Mouse (Mus musculus): ENCODE data around the gene Dgka. TPM values are rescaled to one million over a fixed set of nuclear protein-coding genes. Genes with fewer than 3 reads are reported as not detected.

Dgka gene
- polyA plus RNA-seq (2015; fragmentation: Nextera tagmentation; extraction: Ambion mirVana) = 5.6 and 7.5 TPM in 2 replicates

DNA sequence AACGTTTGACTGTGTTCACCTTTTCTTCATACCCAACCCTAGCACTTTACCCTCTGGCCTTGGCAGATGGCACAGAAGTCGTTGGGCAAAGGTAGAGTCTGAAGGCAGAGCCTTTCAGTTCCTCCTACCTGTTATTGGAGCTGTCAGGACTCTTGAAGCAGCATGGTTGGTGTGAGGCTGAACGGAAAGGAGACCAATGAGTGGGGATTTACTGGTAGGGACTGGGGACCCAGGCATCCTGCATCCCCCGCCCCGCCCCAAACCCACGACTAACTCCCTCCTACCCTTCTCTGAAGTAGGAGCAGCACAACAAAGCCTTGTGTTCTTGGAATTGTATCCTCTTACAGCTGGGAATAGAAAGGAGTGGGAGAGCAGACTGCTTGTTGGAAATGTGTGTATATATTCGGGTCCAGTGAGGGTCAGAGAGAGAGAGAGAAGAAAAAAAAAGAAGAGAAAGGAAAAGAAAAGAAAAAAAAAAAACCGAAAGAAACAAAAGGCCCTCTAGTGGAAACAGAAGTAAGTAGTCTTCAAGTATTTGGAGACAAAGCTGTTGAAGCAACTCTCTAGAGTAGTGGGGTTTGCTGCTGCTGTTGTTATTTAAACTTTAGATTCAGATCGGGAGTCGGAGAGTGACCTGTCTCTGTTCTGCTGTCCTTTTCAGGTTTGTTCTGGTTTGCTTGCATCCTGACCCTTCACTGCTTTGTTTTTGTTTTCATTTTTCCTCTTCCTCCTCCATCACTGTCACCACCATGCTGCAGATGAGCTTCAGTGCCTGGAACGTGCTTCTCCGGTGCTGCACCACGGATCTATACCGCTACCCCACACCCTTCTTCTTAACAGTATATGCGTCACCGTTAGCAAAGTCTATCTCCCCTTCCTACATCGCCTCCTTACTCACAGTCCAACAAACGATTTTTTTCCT, at the start of gene Dgka:
Gene Dgka (minus strand): TSS at position 176 of the 922 bp plus-strand sequence.

DNA sequence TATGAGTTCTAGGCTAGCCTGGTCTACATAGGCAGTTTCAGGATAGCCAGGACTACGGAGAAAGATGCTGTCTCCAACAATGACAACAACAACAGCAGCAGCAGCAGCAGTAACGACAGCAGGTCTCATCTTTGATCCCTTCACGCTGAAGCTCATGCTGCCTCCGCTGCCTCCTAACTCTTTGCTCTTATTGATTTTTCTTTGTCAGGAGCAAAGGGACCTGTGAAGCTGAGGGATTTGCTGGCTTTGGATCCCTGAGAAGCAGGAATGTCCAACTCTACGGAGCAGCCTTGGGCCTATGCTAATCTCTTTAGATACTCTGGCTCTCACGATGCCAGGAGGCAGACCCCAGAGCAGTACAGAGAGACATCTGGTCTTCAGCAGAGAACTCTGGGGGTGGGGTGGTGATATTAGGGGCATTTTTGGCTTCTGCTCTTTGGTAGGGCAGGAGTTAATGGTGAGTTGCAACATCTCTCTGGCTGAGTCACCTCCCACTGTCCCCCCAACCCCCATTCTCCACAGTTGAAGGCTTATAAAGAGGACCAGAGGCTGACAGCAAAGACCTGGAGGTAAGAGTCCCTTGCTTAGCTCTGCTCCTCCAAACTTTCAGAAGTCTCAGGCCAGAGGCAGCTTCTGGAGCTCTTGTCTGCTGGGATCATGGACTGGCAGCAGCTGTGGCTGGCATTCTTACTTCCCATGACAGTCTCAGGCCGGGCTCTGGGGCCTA, 45.9 kb upstream of the Dgka start, which contains the start of gene Mmp19:
Gene Mmp19 (plus strand): TSS at position 513 of the 727 bp plus-strand sequence.

DNA sequence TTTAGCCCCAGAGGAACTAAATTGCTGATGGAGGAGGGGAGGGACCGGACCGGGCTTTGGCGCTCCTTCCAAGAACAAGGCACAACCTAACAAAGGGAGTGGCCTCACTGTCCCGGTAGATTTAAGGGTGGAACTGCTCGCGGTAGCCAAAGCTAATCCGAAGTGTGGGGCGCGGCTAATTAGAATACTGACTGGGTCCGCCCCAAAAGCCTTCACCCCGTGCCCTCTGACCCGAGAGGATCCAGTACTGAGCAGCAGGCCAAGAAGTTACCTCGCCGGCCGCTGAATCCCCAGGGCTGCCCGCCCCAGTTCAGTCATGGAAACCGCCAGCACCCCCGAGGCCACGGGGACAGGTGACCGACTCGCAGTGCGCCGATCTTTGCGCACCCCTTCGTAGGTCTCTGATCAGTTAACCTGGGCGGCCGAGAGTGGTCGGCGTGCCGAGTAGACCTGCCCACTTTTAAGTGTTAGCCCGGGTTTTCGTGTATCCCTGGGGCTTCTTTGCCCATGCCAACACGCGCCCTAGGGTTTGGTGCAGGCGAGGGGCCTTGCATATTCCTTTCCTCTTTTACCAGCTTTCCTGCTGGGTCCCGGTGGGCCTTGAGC, 3.1 kb upstream of the Dgka start, which contains the start of gene Pym1:
Gene Pym1 (plus strand): TSS at position 244 of the 606 bp plus-strand sequence.

DNA sequence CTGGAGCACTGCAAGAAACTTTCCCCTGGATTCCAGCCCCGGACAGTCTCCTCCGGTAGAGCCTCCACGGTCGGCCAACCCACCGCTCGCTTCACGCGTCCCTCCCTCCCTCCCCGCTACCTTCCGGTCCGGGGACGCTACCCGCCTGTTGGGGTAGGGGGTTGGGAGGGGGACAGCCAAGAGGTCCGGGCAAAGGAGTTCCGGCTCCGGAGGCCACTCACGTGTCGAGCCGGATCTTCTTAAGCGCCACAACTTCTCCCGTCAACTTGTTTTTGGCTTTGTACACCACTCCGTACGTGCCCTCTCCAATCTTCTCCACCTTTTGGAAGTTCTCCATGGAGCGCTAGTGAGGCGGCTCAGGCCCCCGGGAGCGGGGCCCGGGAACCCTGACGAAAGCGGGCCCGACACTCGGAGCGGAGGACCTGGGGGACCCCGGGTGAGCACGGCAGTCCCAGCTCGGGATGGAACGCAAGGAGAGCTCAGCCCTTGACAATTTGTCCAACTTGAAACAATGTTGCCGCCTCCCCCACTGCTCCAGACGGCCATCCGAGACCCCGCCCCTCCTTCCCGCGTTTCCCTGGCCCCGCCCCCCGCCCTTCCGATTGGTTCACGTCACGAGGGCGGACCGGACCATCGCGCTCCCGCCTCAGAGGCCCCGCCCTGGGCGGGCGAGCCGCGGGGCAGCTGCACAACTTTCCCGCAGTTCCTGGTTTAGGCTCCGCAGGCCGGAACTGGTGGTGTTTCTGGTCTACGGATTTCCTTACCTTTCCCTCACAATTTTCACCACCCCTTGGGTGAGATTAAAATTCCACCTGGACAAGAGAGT, 40.0 kb downstream of the Dgka start, which contains the start of gene Cdk2:
Gene Cdk2 (minus strand): TSS at position 541 of the 826 bp plus-strand sequence.

DNA sequence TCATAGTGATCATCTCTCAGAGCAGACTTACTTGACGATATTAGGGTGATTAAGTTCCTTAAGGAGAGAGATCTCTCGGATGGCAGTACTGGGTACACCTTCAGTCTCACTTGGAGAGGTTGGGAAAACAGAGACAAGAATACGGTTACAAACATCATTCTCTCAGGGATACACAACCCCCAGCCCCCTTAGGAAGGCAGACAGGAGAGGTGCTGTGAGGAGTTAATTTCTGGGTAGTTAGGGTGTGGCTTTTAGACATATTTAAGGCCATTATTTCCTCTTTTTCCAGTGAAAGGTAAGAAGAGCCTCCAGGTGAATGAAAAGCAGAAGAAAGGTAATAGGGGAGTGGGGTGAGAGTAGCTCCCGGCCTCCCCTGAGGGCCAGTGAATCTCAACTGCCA, 40.8 kb downstream of the Dgka start, which contains the start of gene Pmel:
Gene Pmel (plus strand): TSS at position 301 of the 400 bp plus-strand sequence.

DNA sequence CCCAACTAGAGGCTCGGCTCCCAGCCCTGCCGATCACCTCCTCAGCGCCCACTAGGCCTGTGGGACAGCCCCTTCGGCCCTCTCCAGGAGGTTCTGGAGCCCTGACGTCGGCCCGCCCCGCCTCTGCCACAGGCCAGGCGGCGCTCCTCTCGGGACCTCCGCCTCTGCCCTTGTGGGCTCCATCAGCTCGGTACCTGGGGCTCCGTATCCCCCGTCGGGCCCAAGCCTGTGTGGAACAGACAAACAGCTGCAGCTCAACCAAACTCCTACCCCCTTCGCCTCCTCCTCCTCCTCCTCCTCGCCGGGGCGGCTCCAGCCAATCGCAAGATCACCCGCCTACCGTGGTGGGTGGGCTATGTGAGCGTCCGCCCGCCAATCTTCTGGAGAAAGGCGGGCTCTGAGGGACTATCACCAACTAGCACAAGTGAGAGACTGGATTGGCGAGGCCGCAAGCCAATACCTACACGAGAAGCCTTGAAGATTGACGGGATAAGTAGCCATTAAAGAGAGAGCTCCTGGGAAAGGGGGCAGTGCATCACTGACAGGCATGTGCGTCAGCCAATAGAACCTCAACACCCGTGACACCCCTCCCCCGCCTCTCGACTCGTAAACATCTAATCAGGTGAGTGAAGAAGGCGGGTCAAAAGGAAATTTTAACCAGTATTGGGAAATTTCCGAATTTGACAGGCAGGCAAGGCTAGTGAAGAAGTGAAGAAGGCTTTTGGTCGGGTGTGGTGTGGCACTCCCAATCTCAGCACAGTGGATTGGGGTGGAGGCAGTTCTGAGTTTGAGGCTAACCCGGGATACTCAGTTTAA, 48.5 kb downstream of the Dgka start, which contains the start of gene Rab5b:
Gene Rab5b (minus strand): TSS at position 273 of the 816 bp plus-strand sequence.

DNA sequence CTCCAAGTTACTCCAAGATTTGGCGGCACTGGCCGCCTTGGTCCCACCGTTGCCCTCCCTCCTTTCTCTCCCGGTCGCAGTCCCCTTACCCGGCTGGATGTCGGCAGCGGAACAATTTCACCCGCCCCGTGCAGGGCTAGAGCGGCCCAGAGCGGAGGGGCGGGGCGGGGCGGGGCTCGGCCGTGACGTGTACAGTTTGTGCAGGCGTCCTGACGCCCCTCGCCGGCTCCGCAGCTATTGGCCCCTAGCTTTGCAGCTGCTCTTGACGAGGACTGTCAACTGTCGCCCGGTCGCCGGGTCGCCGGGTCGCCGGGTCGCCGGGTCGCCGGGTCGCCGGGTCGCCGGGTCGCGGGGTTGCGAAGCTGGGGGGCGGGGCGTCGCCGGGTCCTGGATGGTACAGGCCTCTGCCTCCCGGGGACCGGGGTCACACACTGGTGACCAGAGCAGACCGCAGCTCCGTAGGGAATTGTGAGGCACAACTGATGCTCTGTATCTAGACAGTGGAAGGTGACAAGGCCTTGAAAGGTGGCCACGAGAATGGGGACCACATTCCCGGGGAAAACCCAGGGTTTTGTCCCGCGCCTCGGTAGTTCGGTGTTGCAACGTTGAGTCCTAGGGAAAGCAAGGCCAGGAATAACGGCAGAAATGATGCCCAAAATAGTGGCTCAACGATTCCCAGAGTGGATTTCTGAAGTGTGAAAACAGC, 70.7 kb downstream of the Dgka start, which contains the start of gene Suox:
Gene Suox (minus strand): TSS at position 311 of the 706 bp plus-strand sequence.

Other genes starting within 250 kb of the Dgka start
- 1.8 and 4.1 TPM in 2 replicates for gene Myl6b, start 246.2 kb downstream of the Dgka start, polyA plus RNA-seq (2015; fragmentation: Nextera tagmentation; extraction: Ambion mirVana)
- gene Esyt1, start 219.0 kb downstream of the Dgka start, polyA plus RNA-seq (2015; fragmentation: Nextera tagmentation; extraction: Ambion mirVana) = 18.3 and 25.7 TPM in 2 replicates
- 10.9 and 12.5 TPM in 2 replicates for gene Zc3h10, start 197.1 kb downstream of the Dgka start, polyA plus RNA-seq (2015; fragmentation: Nextera tagmentation; extraction: Ambion mirVana)
- gene Rpl41, start 195.6 kb downstream of the Dgka start, polyA plus RNA-seq (2015; fragmentation: Nextera tagmentation; extraction: Ambion mirVana) = 3,668 and 6,742 TPM in 2 replicates
- 61.0 and 89.3 TPM in 2 replicates for gene Pa2g4, start 178.9 kb downstream of the Dgka start, polyA plus RNA-seq (2015; fragmentation: Nextera tagmentation; extraction: Ambion mirVana)
- 2.7 and 4.1 TPM in 2 replicates for gene Erbb3, start 155.2 kb downstream of the Dgka start, polyA plus RNA-seq (2015; fragmentation: Nextera tagmentation; extraction: Ambion mirVana)
- 691 and 706 TPM in 2 replicates for gene Rps26, start 118.1 kb downstream of the Dgka start, polyA plus RNA-seq (2015; fragmentation: Nextera tagmentation; extraction: Ambion mirVana)
- 2.3 and 2.9 TPM in 2 replicates for gene Ikzf4, start 98.9 kb downstream of the Dgka start, polyA plus RNA-seq (2015; fragmentation: Nextera tagmentation; extraction: Ambion mirVana)
- gene Suox, start 70.8 kb downstream of the Dgka start, polyA plus RNA-seq (2015; fragmentation: Nextera tagmentation; extraction: Ambion mirVana) = 13.4 and 18.0 TPM in 2 replicates
- gene Rab5b, start 48.6 kb downstream of the Dgka start, polyA plus RNA-seq (2015; fragmentation: Nextera tagmentation; extraction: Ambion mirVana) = 71.5 and 84.4 TPM in 2 replicates
- 1.2 and 1.6 TPM in 2 replicates for gene Pmel, start 40.7 kb downstream of the Dgka start, polyA plus RNA-seq (2015; fragmentation: Nextera tagmentation; extraction: Ambion mirVana)
- 25.1 and 41.0 TPM in 2 replicates for gene Cdk2, start 39.8 kb downstream of the Dgka start, polyA plus RNA-seq (2015; fragmentation: Nextera tagmentation; extraction: Ambion mirVana)
- 27.0 and 29.1 TPM in 2 replicates for gene Pym1, start 3.0 kb upstream of the Dgka start, polyA plus RNA-seq (2015; fragmentation: Nextera tagmentation; extraction: Ambion mirVana)
- gene Mmp19, start 46.1 kb upstream of the Dgka start, polyA plus RNA-seq (2015; fragmentation: Nextera tagmentation; extraction: Ambion mirVana) = 3.0 and 8.9 TPM in 2 replicates
- gene Dnajc14, start 59.2 kb upstream of the Dgka start, polyA plus RNA-seq (2015; fragmentation: Nextera tagmentation; extraction: Ambion mirVana) = 35.4 and 46.5 TPM in 2 replicates
- 16.8 and 17.0 TPM in 2 replicates for gene Tmem198b, start 59.5 kb upstream of the Dgka start, polyA plus RNA-seq (2015; fragmentation: Nextera tagmentation; extraction: Ambion mirVana)
- gene Sarnp, start 72.5 kb upstream of the Dgka start, polyA plus RNA-seq (2015; fragmentation: Nextera tagmentation; extraction: Ambion mirVana) = 172 and 217 TPM in 2 replicates
- 71.7 and 80.1 TPM in 2 replicates for gene Ormdl2, start 76.8 kb upstream of the Dgka start, polyA plus RNA-seq (2015; fragmentation: Nextera tagmentation; extraction: Ambion mirVana)
- 3.1 and 4.0 TPM in 2 replicates for gene Gdf11, start 146.9 kb upstream of the Dgka start, polyA plus RNA-seq (2015; fragmentation: Nextera tagmentation; extraction: Ambion mirVana)
- 643 and 761 TPM in 2 replicates for gene Cd63, start 156.1 kb upstream of the Dgka start, polyA plus RNA-seq (2015; fragmentation: Nextera tagmentation; extraction: Ambion mirVana)
- 32.2 and 42.0 TPM in 2 replicates for gene Rdh5, start 178.0 kb upstream of the Dgka start, polyA plus RNA-seq (2015; fragmentation: Nextera tagmentation; extraction: Ambion mirVana)
- 320 and 467 TPM in 2 replicates for gene Bloc1s1, start 179.2 kb upstream of the Dgka start, polyA plus RNA-seq (2015; fragmentation: Nextera tagmentation; extraction: Ambion mirVana)
- 6.0 and 11.5 TPM in 2 replicates for gene Itga7, start 189.0 kb upstream of the Dgka start, polyA plus RNA-seq (2015; fragmentation: Nextera tagmentation; extraction: Ambion mirVana)
- gene Mettl7b, start 216.1 kb upstream of the Dgka start, polyA plus RNA-seq (2015; fragmentation: Nextera tagmentation; extraction: Ambion mirVana) = 1.1 and 2.5 TPM in 2 replicates
- not detected in 2 replicates for gene Olfr9, start 244.6 kb upstream of the Dgka start, polyA plus RNA-seq (2015; fragmentation: Nextera tagmentation; extraction: Ambion mirVana)